Mouse (Mus musculus) myocyte (in vitro differentiated cells): ENCODE results near the gene Nap1l4.

Source experiments
- CEBPB ChIP-seq: IDR thresholded peaks from 2 replicates; pipeline ENCODE4 v1.6.1; 2011; ENCODE audit warnings: mild to moderate bottlenecking, moderate library complexity; ENCODE audit not compliant: poor library complexity, insufficient read depth, severe bottlenecking
- E2F4 ChIP-seq: IDR thresholded peaks from one replicate; pipeline ENCODE4 v1.6.1; 2011; ENCODE audit warnings: mild to moderate bottlenecking, control low read depth, moderate library complexity; ENCODE audit not compliant: insufficient read depth
- MAX ChIP-seq: IDR thresholded peaks from one replicate; pipeline ENCODE4 v1.6.1; 2011; ENCODE audit warnings: low read depth, mild to moderate bottlenecking, control low read depth
- MYOD1 ChIP-seq, 3 experiments: IDR thresholded peaks; one replicate each; pipeline ENCODE4 v1.6.1; 2011; ENCODE audit warnings: control low read depth in 2 of 3, low read depth in 2 of 3, mild to moderate bottlenecking in 2 of 3, moderate library complexity in 1 of 3; ENCODE audit not compliant: insufficient read length in 2 of 3, control insufficient read depth in 1 of 3
- MYOG ChIP-seq, 3 experiments: IDR thresholded peaks; one replicate each; pipeline ENCODE4 v1.6.1; 2011; ENCODE audit warnings: control low read depth in 2 of 3, low read depth in 2 of 3, mild to moderate bottlenecking in 2 of 3; ENCODE audit not compliant: insufficient read length in 2 of 3, control insufficient read depth in 1 of 3, insufficient read depth in 1 of 3
- POLR2A ChIP-seq: IDR thresholded peaks from one replicate; pipeline ENCODE4 v1.6.1; 2011; ENCODE audit warnings: low read depth, mild to moderate bottlenecking, control low read depth, moderate library complexity; ENCODE audit not compliant: insufficient read length
- POLR2AphosphoS2 ChIP-seq: IDR thresholded peaks from one replicate; pipeline ENCODE4 v1.6.1; 2011; ENCODE audit warnings: low read depth, control low read depth; ENCODE audit not compliant: insufficient read length
- REST ChIP-seq: IDR thresholded peaks from one replicate; pipeline ENCODE4 v1.6.1; 2011; ENCODE audit warnings: mild to moderate bottlenecking, control low read depth, moderate library complexity; ENCODE audit not compliant: insufficient read depth, insufficient read length
- SRF ChIP-seq: IDR thresholded peaks from one replicate; pipeline ENCODE4 v1.6.1; 2011; ENCODE audit warnings: low read depth; ENCODE audit not compliant: control insufficient read depth, insufficient read length
- TCF12 ChIP-seq: IDR thresholded peaks from one replicate; pipeline ENCODE4 v1.6.1; 2011; ENCODE audit warnings: mild to moderate bottlenecking, control low read depth; ENCODE audit not compliant: poor library complexity, insufficient read depth, severe bottlenecking
- TCF3 ChIP-seq: IDR thresholded peaks from one replicate; pipeline ENCODE4 v1.6.1; 2011; ENCODE audit warnings: low read depth, control low read depth; ENCODE audit not compliant: insufficient read length
- USF1 ChIP-seq: IDR thresholded peaks from one replicate; pipeline ENCODE4 v1.6.1; 2011; ENCODE audit warnings: low read depth, mild to moderate bottlenecking, control low read depth, moderate library complexity

DNA sequence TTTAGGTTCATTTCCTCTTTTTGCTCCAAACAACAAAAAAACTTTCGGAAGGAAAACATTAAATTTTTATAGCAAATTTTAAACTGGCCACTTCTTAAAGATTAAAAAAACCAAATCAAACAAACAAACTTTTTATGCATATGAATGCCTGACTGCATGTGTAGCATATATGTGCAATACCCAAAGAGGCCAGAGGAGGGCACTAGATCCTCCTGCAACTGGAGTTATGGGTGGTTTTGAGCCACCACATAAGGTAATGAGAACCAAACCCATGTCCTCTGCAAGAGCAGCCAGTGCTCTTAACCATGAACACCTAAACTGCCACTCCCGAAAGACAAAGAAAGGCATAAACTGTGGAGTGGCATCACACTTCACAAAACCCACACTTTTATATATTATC is 4.5 kb downstream of the Nap1l4 start:
- TF ChIP-seq MYOD1 (IDR thresholded peaks at IDR 0.05; ENCODE audit: control insufficient read depth in 1 of 3, insufficient read length in 2 of 3, low read depth in 2 of 3) (no peak), POLR2A (no peak), CEBPB (no peak), TCF12 (no peak), MAX (no peak), MYOG (IDR thresholded peaks at IDR 0.05; ENCODE audit: control insufficient read depth in 1 of 3, insufficient read depth in 1 of 3, insufficient read length in 2 of 3, low read depth in 2 of 3) (no peak), POLR2AphosphoS2 (no peak), E2F4 (no peak), REST (no peak), TCF3 (no peak), USF1 (no peak), SRF (no peak)
